Mouse (Mus musculus): Measurements from ENCODE around the gene Sptbn1.

Sptbn1 gene

GRCm38 (mm10) chr11:30218386-30218785 is 49.6 kb downstream of the Sptbn1 start:
- no peak for ATAC-seq (ENCODE audit: insufficient number of reproducible peaks, low FRiP score, low TSS enrichment)

GRCm38 (mm10) chr11:30217496-30217895 is 50.5 kb downstream of the Sptbn1 start:
- no peak for ATAC-seq (ENCODE audit: insufficient number of reproducible peaks, low FRiP score, low TSS enrichment)

- no peak for ATAC-seq (ENCODE audit: insufficient number of reproducible peaks, low FRiP score, low TSS enrichment)
Observed at GRCm38 (mm10) chr11:30211663-30212416, 56.1 kb downstream of the Sptbn1 start.

- no peak for ATAC-seq (ENCODE audit: insufficient number of reproducible peaks, low FRiP score, low TSS enrichment)
Observed at GRCm38 (mm10) chr11:30211141-30211540, 56.8 kb downstream of the Sptbn1 start.

GRCm38 (mm10) chr11:30210100-30210811 is 57.7 kb downstream of the Sptbn1 start:
- ATAC-seq (ENCODE audit: insufficient number of reproducible peaks, low FRiP score, low TSS enrichment): no peak

- no peak for ATAC-seq (ENCODE audit: insufficient number of reproducible peaks, low FRiP score, low TSS enrichment)
Observed at GRCm38 (mm10) chr11:30209495-30209894, 58.5 kb downstream of the Sptbn1 start.

GRCm38 (mm10) chr11:30204398-30204797 is 63.6 kb downstream of the Sptbn1 start:
- no peak for ATAC-seq (ENCODE audit: insufficient number of reproducible peaks, low FRiP score, low TSS enrichment)

- no peak for ATAC-seq (ENCODE audit: insufficient number of reproducible peaks, low FRiP score, low TSS enrichment)
Observed at GRCm38 (mm10) chr11:30200391-30200790, 67.6 kb downstream of the Sptbn1 start.

GRCm38 (mm10) chr11:30198091-30198675 is 69.8 kb downstream of the Sptbn1 start:
- peak; percentile 75 for ATAC-seq (ENCODE audit: insufficient number of reproducible peaks, low FRiP score, low TSS enrichment)

- ATAC-seq (ENCODE audit: insufficient number of reproducible peaks, low FRiP score, low TSS enrichment): peak; percentile 59
Observed at GRCm38 (mm10) chr11:30197564-30198090, 70.3 kb downstream of the Sptbn1 start.

GRCm38 (mm10) chr11:30196368-30197070 is 71.5 kb downstream of the Sptbn1 start:
- ATAC-seq (ENCODE audit: insufficient number of reproducible peaks, low FRiP score, low TSS enrichment): no peak

GRCm38 (mm10) chr11:30195756-30196155 is 72.2 kb downstream of the Sptbn1 start:
- no peak for ATAC-seq (ENCODE audit: insufficient number of reproducible peaks, low FRiP score, low TSS enrichment)

- no peak for ATAC-seq (ENCODE audit: insufficient number of reproducible peaks, low FRiP score, low TSS enrichment)
Observed at GRCm38 (mm10) chr11:30194800-30195199, 73.2 kb downstream of the Sptbn1 start.

GRCm38 (mm10) chr11:30190959-30191358 is 77.0 kb downstream of the Sptbn1 start:
- ATAC-seq (ENCODE audit: insufficient number of reproducible peaks, low FRiP score, low TSS enrichment): no peak

- no peak for ATAC-seq (ENCODE audit: insufficient number of reproducible peaks, low FRiP score, low TSS enrichment)
Observed at GRCm38 (mm10) chr11:30190119-30190518, 77.9 kb downstream of the Sptbn1 start.

- no peak for ATAC-seq (ENCODE audit: insufficient number of reproducible peaks, low FRiP score, low TSS enrichment)
Observed at GRCm38 (mm10) chr11:30186902-30187470, 81.0 kb downstream of the Sptbn1 start.

- no peak for ATAC-seq (ENCODE audit: insufficient number of reproducible peaks, low FRiP score, low TSS enrichment)
Observed at GRCm38 (mm10) chr11:30184527-30184926, 83.4 kb downstream of the Sptbn1 start.

GRCm38 (mm10) chr11:30182716-30183411 is 85.1 kb downstream of the Sptbn1 start:
- no peak for ATAC-seq (ENCODE audit: insufficient number of reproducible peaks, low FRiP score, low TSS enrichment)

GRCm38 (mm10) chr11:30178193-30178592 is 89.8 kb downstream of the Sptbn1 start:
- no peak for ATAC-seq (ENCODE audit: insufficient number of reproducible peaks, low FRiP score, low TSS enrichment)
